Mouse (Mus musculus): ENCODE measurements at regions not wholly inside any gene's neighbourhood (a gene's known extent, or its start where the extent isn't known, plus 50 kb on each side); places are given as distances from the start of the nearest gene placed in this dataset.
"Not testable (repeated sequence)": the region's sequence is repeated elsewhere in the genome, so short reads cannot be mapped to it uniquely, and the experiment has no call there.

GRCm38 (mm10) chr12:28922236-28922635 is 170.6 kb downstream of the Eipr1 start:
- DNase-seq (ENCODE audit: low spot score in 2 of 2) = no peak

GRCm38 (mm10) chr12:28925206-28925605 is 173.6 kb downstream of the Eipr1 start:
- DNase-seq (ENCODE audit: low spot score in 2 of 2) = no peak

- no peak for DNase-seq (ENCODE audit: low spot score in 2 of 2)
Measured at GRCm38 (mm10) chr12:28939936-28940335, 188.3 kb downstream of the Eipr1 start.

- DNase-seq (ENCODE audit: low spot score in 2 of 2) = no peak
Measured at GRCm38 (mm10) chr12:28948889-28949288, 197.3 kb downstream of the Eipr1 start.

GRCm38 (mm10) chr12:28949307-28949706 is 197.7 kb downstream of the Eipr1 start:
- DNase-seq (ENCODE audit: low spot score in 2 of 2) = no peak

GRCm38 (mm10) chr12:28957155-28957554 is 205.6 kb downstream of the Eipr1 start:
- no peak for DNase-seq (ENCODE audit: low spot score in 2 of 2)

- DNase-seq (ENCODE audit: low spot score in 2 of 2) = no peak
Measured at GRCm38 (mm10) chr12:28958661-28959060, 207.1 kb downstream of the Eipr1 start.

GRCm38 (mm10) chr12:28969671-28970379 is 218.2 kb downstream of the Eipr1 start:
- DNase-seq (ENCODE audit: low spot score in 2 of 2) = peak; percentile 56 to 60

- DNase-seq (ENCODE audit: low spot score in 2 of 2) = peak; percentile 75 to 78
Measured at GRCm38 (mm10) chr12:28974571-28975041, 223.0 kb downstream of the Eipr1 start.

- peak; percentile 32 to 43 for DNase-seq (ENCODE audit: low spot score in 2 of 2)
Measured at GRCm38 (mm10) chr12:28975249-28975648, 223.6 kb downstream of the Eipr1 start.

GRCm38 (mm10) chr12:28979679-28980078 is 228.1 kb downstream of the Eipr1 start:
- DNase-seq (ENCODE audit: low spot score in 2 of 2) = no peak

GRCm38 (mm10) chr12:28986214-28986613 is 234.6 kb downstream of the Eipr1 start:
- DNase-seq (ENCODE audit: low spot score in 2 of 2) = no peak

GRCm38 (mm10) chr12:28997474-28998192 is 246.0 kb downstream of the Eipr1 start:
- no peak for DNase-seq (ENCODE audit: low spot score in 2 of 2)

GRCm38 (mm10) chr12:28999963-29000451 is 248.4 kb downstream of the Eipr1 start:
- no peak for DNase-seq (ENCODE audit: low spot score in 2 of 2)

- DNase-seq (ENCODE audit: low spot score in 2 of 2) = no peak
Measured at GRCm38 (mm10) chr12:29004504-29004903, 252.9 kb downstream of the Eipr1 start.

GRCm38 (mm10) chr12:29014601-29015000 is 263.0 kb downstream of the Eipr1 start:
- DNase-seq (ENCODE audit: low spot score in 2 of 2) = no peak

- no peak for DNase-seq (ENCODE audit: low spot score in 2 of 2)
Measured at GRCm38 (mm10) chr12:29015200-29015862, 263.7 kb downstream of the Eipr1 start.

- DNase-seq (ENCODE audit: low spot score in 2 of 2) = no peak
Measured at GRCm38 (mm10) chr12:29021152-29021551, 269.5 kb downstream of the Eipr1 start.

GRCm38 (mm10) chr12:29028171-29028570 is 276.6 kb downstream of the Eipr1 start:
- DNase-seq (ENCODE audit: low spot score in 2 of 2) = no peak

GRCm38 (mm10) chr12:29029461-29029860 is 277.9 kb downstream of the Eipr1 start:
- peak; percentile 9 to 12 for DNase-seq (ENCODE audit: low spot score in 2 of 2)

GRCm38 (mm10) chr12:29046009-29046408 is 294.4 kb downstream of the Eipr1 start:
- no peak for DNase-seq (ENCODE audit: low spot score in 2 of 2)

- DNase-seq (ENCODE audit: low spot score in 2 of 2) = not testable (repeated sequence)
Measured at GRCm38 (mm10) chr12:29048596-29048995, 297.0 kb downstream of the Eipr1 start.

All from right cerebral cortex, adult 2 months (tissue).